Mouse (Mus musculus): Measurements from ENCODE around the gene Golga7b. TPM values are rescaled to one million over a fixed set of nuclear protein-coding genes. Genes with fewer than 3 reads are reported as not detected.

Golga7b gene
- polyA plus RNA-seq, 2 experiments from 2014 or later: not detected

DNA sequence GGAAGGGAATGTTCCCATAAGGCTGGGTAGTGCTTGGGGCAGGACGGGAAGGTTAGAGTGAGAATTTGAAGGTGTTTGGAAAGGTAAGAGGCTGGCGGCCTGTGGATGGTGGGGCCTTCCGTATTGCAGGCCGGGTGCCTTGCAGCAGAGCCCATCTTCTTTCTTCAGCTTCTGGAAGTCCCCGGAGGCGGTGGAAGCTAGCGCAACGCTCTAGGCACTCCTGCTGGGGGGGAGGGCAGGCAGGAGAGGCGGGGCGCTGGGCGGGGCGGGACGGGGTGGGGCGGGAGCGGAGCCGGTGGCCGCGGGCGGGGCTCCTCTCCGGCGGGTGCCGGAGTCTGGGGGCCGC lies 8.0 kb downstream of the Golga7b start:
- no peak for ATAC-seq

DNA sequence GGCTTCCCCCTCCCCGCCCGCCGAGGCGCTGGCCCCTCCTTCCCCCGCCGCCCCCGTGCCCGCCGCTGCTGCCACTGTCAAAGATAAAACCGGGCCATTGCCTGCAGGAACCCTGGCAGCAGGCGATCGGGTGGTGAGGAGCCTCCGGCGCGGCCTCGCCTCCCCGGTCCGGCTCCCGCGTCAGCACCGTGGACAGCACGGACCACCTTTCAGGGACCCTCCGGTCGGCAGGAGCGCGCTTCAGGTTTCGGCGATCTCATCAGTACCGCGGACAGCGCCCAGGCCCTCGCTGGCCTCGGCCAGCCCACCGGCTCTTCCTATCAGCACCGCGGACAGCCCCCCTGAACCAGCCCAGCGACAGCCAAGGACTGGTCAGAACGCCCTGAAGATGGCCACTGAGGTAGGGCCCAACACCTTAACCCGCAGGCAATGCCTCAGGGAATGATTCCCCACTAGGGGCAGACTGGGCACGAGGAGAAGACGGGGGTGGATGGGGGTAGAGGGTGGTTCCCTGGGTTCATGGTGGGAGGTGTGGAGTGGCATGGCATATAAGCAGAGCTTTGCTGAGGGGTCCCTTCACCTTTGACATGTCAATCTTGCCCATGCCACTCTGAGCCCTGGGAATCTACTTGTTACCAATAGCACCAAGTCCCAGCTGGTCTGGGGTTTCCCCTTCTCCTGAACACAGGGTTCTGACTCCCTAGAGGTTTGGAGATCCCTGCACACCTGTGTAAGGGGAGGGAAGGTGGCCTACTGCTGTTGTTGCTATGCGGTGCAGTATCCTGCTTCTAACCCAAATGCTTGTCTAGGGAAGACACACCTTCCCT lies 8.6 kb downstream of the Golga7b start:
- ATAC-seq: no peak

DNA sequence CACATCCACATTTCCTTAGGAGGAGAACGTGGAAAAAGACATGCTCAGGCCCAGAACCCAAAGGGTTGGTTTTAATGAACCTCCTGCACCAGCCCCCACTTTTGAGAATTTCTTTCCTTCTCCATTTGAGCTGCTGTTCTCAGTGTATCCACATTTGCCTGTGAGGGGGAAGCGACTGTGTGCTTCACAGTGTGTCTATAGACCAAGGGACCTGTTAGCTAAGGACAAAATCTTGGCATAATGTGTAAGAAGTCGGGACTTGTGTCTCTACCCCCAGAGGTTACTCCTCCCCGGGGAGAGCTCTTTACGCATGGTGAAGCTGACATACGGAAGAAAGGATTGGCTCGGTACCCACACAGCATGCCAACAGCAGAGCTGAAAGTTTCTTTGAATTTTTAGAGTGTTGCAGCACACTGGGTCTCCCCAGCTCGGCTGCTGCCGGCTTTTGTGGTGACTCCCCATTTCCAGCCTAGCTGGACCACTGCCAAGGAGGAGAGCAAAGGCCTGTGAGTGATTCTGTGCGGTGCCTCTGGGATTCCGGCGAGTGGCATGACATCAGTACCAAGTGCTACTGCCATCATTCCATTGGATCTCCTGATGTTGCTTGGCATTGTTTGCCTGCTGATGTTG lies 9.4 kb downstream of the Golga7b start:
- ATAC-seq: no peak

DNA sequence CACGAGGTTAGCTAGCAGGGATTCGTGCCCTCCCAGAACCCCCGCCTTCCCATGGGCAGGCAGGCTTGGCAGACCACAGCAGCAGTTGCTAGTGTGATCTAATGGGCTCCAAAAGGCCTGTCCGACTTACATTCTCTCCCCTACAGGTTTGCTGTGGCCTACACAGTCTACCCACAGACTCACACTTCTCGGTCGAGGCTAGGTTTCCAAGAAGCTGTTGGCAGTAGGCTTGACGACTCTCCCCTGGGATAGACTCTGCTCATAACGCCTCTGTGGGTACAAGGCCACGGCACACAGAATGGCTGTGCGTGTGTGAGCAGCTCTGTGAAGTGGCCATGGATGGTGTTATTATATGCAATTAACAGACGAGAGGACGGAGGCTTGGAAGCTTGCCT lies 9.9 kb downstream of the Golga7b start:
- ATAC-seq: no peak

DNA sequence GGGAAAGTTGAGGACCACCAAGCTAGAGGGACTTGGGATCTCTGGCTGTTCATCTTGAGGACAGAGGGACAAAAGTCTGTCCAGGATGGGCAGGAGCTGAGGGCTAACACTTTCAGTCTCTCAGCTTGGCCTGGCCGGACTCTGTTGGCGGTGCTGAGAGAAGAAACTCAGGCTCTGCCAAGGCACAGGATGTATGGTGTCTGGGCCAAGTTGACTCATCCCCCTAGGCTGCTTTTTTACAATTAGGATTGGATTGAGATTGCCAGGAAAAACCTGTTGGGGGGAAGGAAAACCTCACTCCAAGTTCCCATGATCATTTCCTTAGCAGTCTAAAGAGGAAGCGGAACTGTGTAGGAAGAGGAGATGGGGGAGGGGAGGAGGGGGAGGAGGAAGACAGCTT lies 10.7 kb downstream of the Golga7b start:
- no peak for ATAC-seq

DNA sequence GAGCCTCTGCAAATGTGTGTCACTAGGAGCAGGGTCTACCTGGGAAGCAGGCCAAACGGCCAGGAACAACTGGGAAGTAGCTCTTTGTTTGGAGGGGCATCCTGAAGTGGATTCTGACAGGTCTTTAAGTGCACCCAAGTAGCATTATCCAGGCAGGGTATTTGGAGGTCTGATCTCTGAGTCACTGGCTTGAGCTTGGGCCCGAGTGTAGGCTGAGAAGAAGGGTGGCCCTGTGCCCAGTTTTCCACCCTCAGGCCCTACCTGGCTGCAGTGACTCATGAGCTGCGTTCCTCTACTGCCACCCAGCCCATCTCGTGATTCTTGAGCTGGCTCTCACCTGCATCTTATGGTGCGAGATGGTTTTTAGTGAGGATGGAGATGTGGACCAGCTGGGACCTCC lies 11.2 kb downstream of the Golga7b start:
- ATAC-seq: no peak

DNA sequence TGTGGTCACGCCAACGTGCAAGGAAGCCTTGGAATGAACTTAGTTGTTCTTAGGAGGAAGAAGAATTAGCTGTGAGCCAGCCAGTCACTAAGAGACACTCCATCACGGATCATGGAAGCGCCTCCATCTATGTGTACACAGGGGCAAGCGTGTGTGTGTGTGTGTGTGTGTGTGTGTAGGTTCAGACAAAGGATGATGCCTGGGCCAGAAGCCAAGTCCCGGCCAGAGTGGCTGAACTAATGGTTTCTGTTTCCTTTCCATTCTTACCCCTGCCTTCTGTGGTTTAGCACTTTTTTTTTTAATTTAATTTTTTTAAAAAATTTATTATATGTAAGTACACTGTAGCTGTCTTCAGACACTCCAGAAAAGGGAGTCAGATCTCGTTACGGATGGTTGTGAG lies 13.1 kb downstream of the Golga7b start:
- ATAC-seq: no peak

DNA sequence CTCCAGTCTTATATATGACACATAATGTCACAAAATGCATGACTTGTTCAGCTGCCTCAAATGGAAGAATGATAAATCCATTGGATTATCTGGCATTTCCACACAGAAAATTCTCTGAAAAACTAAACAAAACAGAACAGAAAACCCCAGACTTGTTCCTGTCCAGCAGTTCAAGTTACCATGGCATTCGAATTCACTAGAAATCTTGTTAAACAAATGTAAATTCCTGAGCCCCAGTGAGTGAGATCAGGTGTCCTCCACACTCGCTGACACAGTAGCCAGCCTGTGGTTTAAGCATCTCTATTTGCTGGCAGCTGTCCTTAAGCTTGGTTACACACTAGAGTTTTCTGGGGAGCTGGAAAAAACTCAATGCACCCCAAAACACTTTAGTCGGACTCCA lies 16.1 kb downstream of the Golga7b start:
- ATAC-seq: no peak

DNA sequence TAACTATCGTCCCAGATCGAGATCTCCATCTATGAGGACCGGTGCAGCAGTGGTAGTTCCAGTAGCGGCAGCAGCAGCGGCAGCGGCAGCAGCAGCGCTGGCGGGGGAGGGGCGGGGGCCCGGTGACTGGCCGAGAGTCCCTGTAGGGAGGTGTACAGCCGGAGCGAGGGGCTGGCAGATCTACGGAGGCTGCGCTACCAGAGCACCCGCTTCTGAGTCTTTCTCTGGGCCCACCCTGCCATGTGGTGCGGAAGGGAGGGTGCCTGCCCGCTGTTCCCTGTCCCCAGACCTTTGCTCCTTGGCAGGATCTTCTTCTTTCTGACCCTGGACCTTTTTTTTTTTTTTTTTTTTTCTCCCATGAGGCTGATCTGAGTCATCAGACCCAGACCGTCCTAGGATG lies 21.0 kb downstream of the Golga7b start:
- no peak for ATAC-seq

DNA sequence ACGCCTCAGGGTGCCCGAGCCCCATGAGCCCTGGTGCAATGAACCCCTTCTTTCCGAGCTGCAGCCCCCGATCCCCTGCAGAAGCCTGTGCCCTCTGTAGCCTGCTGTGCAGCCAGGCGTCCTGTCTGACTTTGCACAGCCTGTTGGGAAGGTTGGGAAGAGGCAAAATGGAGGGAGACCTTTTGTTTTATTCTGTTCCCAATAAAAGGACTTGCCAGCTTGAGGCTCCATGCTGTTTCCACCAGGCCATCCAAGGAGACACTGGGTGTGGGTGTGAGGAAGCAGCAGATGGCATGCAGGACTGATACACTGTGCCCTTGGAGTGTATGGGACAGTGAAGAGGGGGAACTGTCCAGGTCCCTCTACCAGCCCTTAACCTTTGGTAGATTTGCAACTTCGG lies 22.7 kb downstream of the Golga7b start:
- no peak for ATAC-seq

DNA sequence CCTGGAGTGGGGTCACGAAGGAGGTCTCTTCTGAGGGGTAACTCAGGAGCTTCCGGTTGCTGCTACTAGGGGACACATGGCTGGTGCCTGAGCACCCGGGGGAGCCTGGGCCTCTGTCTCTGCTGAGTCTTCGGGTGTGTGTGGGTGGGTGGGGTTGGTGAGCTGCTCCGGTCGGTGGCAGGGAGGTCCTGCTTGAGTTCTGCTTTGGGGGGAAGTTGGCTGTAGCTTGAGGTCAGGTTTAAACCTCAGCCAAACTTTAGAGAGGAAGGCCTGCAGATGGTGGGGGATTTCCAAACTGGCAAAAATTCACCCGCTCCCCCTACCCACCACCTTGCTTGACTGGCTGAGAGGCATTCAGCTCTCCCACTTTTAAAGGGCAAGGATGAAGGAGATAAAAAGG lies 23.8 kb downstream of the Golga7b start:
- no peak for ATAC-seq

DNA sequence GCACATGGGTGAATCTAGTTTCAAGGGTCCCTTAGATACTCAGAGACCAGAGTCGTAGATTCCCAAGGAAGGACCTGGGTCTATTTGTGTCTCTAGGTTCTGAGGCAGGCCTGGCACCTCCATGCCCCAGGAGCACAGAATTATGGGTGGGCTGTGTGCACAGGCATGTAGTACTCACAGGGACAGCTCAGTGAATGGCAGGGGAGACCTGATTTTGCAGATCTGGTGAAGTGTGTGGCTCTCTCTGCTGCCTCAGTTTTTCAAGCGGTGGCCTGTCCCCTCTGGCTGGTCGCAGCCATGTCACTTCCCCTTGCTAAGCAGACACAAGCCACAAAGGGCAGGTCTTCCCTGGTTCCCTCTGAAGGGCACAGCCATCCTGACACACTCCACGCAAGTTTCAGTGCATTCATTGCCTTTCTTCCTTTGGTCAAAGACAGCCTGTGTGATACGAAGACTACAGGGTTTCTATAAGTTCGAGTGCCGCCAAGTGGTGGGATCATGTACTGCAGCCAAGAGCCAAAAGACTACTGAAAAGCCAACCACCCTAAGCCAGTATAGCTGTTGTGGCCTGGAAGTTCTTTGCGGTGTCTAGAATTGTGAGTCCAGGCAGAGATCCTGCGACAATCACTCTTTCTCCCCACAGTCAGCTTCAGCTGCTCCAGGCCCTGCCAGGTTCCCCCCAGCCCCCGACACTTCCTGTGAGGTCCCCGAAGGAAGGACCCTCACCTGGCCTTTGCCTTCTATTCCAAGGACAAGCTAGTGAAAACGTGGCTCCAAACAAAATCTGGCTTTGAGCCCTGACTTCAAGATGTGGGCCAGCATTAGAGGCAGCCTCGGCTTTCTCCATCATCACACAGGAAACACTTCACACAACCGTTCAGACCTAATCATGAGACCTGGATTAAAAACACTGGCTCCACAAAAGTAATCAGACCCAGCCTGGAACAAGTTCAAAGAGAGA lies 24.9 kb downstream of the Golga7b start:
- no peak for ATAC-seq

DNA sequence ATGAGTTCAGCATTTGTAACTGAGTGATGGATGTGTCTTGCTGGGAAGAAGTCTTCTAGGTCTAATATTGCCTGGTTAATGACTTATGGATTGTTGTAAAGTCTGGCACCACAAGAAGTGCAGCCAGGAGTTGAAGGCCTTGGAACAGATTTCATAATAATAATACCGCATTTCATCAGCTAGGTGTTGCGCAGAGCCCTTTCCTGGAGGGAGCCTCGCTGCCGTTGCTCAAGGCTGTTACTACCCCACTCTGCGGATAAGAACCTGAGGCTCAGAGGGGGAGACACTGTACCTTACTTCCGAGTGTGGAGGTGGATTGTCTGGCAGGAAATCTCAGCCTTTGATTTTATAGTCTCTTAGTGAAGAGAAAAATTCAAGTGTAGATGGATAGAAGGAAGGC lies 29.9 kb downstream of the Golga7b start:
- no peak for ATAC-seq

DNA sequence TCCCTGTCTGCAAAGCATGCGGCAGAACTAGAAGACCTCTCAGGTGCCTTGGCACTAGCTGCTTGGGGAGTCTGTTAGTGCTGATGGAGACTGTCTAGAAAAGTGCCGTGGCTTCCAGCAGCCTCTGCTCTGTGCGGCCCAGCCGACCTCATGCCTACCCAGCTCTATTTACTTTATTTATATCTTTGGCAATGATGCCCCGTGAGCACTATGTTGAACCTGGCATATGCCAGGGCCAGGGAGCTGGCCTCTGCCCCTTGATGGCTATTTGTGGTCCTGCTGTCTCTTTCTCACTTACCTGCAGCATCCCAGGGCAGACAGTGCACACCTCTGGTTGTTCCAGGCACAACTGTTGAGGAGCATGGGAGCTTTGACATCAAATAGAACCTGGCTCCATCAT lies 31.1 kb downstream of the Golga7b start:
- ATAC-seq: no peak

DNA sequence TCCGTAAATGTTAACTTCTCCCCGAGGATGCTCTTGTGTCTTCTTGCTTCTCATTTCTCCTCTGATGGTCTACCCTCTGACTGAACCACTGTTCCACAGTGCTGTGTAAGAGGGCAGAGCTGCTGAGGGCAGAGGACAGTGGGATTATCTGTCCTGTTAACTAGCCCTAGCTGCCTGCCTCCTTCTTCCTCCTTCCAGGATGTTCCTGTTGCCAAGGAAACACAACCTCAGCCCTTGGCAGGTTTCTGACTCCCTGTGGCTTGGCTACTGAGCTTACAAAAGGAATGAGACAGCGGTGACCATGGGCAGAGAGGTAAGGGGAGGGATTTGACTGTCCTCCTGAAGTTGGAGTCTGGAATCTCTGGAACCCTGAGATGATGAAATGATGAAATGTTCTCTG lies 32.2 kb downstream of the Golga7b start:
- no peak for ATAC-seq

DNA sequence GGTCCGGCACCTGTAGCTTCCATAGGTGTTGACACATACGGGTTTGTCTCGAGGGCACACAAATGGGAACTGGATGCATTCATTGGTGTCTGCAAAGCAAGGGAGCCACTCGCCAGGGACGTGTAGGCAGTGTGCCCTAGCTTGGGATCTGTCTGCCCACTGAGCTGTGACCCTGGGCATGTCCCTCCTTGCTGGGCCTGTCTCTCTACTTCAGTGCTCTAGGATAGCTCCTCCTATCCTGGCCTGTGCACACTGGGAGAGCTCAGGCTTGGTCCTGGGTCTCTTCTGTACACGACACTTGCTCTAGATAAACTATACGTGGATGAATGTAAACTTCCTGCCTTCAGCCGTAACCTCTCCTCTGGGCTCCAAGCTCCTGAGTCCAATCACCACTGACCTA lies 36.8 kb downstream of the Golga7b start:
- no peak for ATAC-seq

DNA sequence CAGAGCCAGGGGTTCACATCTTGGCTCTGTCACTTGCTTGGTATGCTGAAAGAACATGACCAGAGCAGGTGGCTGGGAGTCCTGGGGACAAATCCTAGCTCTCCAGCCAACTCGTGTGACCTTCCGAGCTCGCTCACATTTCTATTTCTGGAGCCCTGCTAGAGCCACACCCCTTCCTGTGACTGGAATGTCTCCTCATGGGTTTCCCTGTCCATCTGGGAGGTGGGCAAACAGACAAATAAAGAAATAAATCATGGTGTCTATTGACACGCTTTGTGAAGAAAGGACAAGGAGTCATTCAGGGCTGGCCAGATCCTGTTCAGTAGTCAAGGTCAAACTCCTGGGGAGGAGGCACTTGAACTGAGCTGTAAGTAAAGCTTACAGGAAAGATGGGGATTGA lies 41.0 kb downstream of the Golga7b start:
- ATAC-seq: no peak

DNA sequence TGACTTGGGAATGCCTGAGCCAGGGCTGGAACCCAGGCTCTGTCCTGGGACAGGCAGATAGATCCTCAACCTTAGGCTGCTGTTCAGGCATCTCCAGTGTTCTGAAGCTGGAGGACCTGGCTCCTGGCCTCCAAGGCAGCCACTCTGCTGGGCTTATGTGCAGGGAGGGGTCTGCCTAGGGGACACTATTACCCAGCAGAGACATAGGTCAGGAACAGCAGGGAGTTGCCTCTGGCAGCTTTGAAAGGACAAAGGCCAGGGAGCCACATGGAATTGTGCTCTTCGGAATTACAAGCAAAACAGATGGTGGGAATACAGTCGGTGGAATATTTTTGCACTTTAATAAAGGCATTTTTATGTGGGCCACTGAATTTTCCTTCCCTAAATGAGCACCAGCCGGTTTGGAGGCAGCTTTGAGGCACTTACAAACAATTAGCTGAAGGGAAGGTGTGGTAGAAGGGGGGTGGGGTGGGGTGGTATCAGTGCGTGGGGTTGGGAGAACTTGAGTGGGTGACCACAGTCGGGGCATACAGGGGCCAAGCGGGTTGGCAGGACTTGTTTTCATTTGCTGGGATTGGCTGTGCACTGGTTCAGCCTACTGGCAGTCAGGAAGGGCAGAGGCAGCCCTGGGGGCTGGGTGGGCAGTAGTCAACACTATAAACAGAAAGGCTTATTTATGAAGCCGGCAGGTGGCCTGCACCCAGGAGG lies 43.7 kb downstream of the Golga7b start:
- ATAC-seq: no peak

DNA sequence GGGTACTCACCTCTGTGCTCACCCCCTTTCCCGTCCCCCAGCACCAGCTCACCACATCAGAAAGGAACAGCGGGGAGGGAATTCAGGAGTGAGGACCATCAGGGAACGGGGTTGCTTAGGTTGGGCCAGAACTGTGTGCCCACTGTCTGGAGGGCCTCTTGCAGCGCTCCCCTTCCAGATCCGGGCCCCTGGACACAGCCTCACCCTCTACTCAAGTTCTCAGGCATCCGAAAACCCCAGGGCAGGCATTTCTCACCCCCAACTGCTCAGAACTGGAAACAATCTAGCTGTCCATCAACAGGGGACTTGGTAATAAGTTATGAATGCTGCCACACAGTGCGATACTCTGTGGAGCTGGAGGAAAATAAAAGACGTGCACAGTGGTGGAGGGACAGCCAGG lies 44.7 kb downstream of the Golga7b start:
- no peak for ATAC-seq

DNA sequence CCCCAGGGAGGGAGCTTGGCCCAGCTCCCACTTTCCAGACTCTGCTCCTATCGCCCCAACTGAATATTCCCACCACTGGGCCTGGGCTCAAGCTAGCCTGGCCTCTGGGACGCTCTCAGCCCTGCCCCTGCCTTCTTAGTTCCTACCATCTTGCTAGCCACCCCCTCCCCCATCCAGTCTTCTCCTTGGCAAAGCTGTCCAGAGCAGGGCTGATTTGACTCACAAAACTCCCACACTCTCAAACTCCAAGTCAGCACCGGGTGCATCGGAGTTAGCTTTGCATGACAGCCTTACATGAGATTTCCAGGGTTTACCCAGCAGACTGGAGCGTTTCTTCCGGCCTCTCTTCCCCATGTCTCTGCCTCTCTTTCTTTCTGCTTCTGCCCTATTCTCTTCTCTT lies 45.8 kb downstream of the Golga7b start:
- ATAC-seq: no peak

DNA sequence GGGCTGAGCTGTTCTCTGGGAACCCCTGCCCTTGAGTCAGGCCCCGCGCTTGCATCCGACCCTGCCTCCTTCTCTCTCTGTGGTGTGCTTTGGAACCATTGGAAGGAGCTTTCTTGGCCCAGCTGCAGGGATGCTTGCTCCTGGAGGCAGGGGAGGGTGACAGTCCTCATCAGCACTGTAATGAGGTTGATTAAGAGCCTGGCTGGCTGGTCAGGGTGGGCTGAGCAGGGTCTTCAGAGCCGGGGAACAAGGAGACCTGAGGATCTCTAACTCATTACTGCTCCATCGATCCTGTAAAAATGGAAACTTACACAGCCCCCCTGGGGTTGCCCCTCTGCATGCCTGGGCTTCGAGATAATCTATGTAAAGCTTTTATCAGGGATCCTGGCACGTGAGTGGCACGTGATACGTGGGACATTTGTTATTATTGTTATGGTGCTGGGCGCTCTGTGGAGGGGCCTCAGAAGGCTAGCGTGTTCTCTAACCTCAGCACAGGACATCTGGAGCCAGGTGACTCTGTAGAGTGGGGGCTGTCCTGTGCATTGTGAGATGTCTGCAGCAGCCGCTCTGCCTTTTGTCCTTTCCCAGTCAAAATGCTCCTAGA lies 55.9 kb downstream of the Golga7b start:
- ATAC-seq: no peak

DNA sequence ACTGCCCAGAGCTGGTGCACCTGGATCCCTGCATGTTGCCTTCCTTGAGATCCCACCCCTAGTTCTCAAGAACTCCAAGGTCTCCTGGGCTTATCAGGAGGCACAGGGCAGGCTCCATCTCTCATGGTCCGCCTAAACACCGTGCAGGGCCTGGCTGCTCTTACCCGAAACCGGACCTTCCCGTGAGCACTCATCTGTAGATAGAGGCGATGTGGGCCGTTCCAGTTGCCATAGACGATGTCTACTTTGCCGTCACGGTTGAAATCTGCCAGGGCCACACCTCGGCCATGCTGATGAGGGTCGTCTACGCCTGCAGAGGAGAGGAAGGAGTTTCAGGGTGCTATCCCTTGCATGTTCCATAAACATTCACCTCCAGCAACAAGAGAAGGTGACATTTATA lies 57.1 kb downstream of the Golga7b start:
- ATAC-seq: no peak
